Mouse (Mus musculus) CD8-positive naive resting alpha-beta T cell, adult 2 months (primary cell): Measurements from ENCODE around the gene Pold1.

Source experiments
- DNase-seq, 2 experiments: peaks; one replicate each; pipeline ENCODE4 v3.0.0; 2022; ENCODE audit warnings: low read depth in 2 of 2, low spot score in 2 of 2

The Pold1 gene

GRCm38 (mm10) chr7:44547041-44547440 lies 1.6 kb downstream of the Pold1 start:
- no peak for DNase-seq

- no peak for DNase-seq
Measured at GRCm38 (mm10) chr7:44546274-44546673, 2.4 kb downstream of the Pold1 start.

GRCm38 (mm10) chr7:44543071-44543470 lies 5.6 kb downstream of the Pold1 start:
- no peak for DNase-seq

- DNase-seq: no peak
Measured at GRCm38 (mm10) chr7:44542555-44542954, 6.1 kb downstream of the Pold1 start.

- no peak for DNase-seq
Measured at GRCm38 (mm10) chr7:44538756-44539624, 9.7 kb downstream of the Pold1 start.

GRCm38 (mm10) chr7:44537496-44537895 lies 11.2 kb downstream of the Pold1 start:
- no peak for DNase-seq

GRCm38 (mm10) chr7:44537009-44537408 lies 11.6 kb downstream of the Pold1 start:
- DNase-seq: no peak

GRCm38 (mm10) chr7:44536590-44536968 lies 12.1 kb downstream of the Pold1 start:
- DNase-seq: no peak

- no peak for DNase-seq
Measured at GRCm38 (mm10) chr7:44535657-44536589, 12.7 kb downstream of the Pold1 start.

GRCm38 (mm10) chr7:44534656-44535441 lies 13.8 kb downstream of the Pold1 start:
- no peak for DNase-seq

GRCm38 (mm10) chr7:44534242-44534641 lies 14.4 kb downstream of the Pold1 start:
- no peak for DNase-seq

GRCm38 (mm10) chr7:44533746-44534045 lies 15.0 kb downstream of the Pold1 start:
- DNase-seq: no peak

- DNase-seq: no peak
Measured at GRCm38 (mm10) chr7:44532918-44533745, 15.5 kb downstream of the Pold1 start.

- no peak for DNase-seq
Measured at GRCm38 (mm10) chr7:44531946-44532732, 16.5 kb downstream of the Pold1 start, which contains the start of gene Spib. Gene Spib (minus strand): TSS chr7:44532071.

GRCm38 (mm10) chr7:44531207-44531606 lies 17.4 kb downstream of the Pold1 start:
- DNase-seq: no peak

GRCm38 (mm10) chr7:44530507-44530906 lies 18.1 kb downstream of the Pold1 start:
- no peak for DNase-seq

GRCm38 (mm10) chr7:44529518-44529917 lies 19.1 kb downstream of the Pold1 start:
- no peak for DNase-seq

- peak; percentile 64 to 75 for DNase-seq
Measured at GRCm38 (mm10) chr7:44527483-44528398, 20.9 kb downstream of the Pold1 start.
